Mouse (Mus musculus): ENCODE results near the gene Idh2. TPM values are rescaled to one million over a fixed set of nuclear protein-coding genes. Genes with fewer than 3 reads are reported as not detected.

The Idh2 gene
- polyA plus RNA-seq, 1 experiment from 2014 or later = 498 TPM

DNA sequence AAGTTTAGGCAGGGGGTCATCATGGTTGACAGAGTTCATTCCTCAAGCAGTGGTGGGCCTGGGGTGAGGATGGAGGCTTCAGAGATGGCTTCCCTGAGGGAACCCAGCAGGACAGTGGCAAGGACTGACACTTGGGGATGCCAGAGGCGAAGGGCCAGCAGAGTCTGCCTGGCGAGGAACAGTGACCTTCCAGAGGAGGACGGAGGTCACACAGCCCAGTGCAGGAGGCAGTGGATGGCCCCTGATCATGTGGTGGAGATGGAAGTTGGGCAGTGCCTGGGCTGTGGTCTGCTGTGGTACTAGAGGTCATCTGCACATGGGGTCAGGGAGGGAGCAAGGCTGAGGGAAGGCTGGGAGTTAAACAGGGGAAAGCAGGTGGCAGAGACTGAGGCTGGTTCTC lies 49.9 kb downstream of the Idh2 start:
- WGBS = 76% methylated on average over 3 of the region's 3 CpGs
- Histone ChIP-seq H3K9ac (no peak overlapping the region), H3K36me3 (no peaks in the 10 kb centered on the region), H3K9me3 (no peaks in the 10 kb centered on the region), H3K4me3 (no peak overlapping the region), H3K27me3 (no peaks in the 10 kb centered on the region), H3K27ac (no peak overlapping the region), H3K4me1 (peaks cover 44% of the 10 kb centered on the region), H3K4me2 (replicated peaks) (no peak overlapping the region)
- ATAC-seq (ENCODE audit: insufficient number of reproducible peaks, insufficient read depth, low FRiP score, low TSS enrichment) = no peak

DNA sequence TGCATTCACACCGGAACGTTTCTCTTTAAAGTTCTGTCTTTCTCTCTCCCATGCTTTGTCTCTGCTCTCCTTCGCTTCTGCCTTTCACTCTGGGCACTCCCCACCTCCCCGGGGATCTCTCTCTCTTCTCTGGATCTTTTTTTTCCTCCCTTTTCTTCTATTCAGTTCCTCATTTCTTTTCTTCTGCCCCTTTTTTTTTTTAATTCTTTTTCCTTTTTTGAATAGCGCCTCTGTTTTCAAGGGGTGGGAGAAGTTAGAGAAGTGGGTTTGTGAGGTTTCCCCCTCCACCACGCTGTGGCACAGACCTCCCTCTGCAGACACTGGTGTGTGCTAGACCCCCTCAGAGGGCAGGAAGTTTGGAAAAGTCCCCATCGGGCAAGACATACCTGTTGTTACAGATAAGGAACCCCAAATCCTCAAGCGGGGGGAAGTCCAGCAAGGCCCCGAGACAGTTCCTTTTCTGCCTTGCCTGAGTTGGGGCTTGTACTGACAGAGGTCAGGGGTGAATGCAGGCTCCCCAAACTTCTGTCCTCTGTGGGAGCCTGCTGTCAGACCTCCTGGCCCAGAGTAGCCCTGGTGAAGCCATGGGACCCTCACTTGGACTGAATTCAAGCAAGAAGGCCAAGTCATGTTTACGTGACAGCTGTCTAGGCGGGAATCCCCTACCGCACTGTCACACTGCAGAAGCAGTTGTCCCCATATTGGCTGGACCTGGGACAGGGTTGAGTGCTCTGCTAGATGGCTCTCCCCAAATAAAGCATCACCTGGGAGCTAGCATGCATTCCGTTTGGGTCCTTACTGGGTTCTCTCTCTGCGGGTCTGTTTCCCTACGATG lies 51.1 kb downstream of the Idh2 start:
- Histone ChIP-seq H3K36me3 (no peaks in the 10 kb centered on the region), H3K27ac (no peak overlapping the region), H3K9me3 (no peaks in the 10 kb centered on the region), H3K4me1 (peaks cover 35% of the 10 kb centered on the region), H3K4me2 (replicated peaks) (no peak overlapping the region), H3K4me3 (no peak overlapping the region), H3K27me3 (no peaks in the 10 kb centered on the region), H3K9ac (no peak overlapping the region)
- WGBS = 77% methylated on average over 15 of the region's 15 CpGs
- no peak for ATAC-seq (ENCODE audit: insufficient number of reproducible peaks, insufficient read depth, low FRiP score, low TSS enrichment)

DNA sequence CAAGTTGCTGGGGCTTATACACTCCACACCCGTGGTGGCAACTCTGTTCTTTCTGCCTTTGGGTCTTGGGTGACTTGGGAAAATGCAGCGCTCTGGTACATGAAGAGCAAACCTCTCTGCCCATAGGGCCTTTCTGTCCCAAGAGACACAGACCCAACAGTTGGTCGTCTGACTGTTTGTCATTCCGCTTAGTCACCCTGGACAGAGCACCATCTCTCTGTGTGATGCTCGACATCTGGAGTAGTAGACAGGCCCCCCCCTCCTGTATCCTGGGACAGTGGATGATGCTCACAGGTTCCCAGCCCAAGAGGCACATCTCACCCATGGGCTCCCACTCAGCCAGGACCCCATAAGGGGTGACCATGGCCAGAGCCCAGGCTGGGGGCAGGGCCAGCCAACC lies 51.9 kb downstream of the Idh2 start:
- peaks cover 36% of the 10 kb centered on the region for H3K4me1 ChIP-seq
- H3K27me3 ChIP-seq = no peaks in the 10 kb centered on the region
- H3K27ac ChIP-seq = no peak overlapping the region
- no peak for ATAC-seq (ENCODE audit: insufficient number of reproducible peaks, insufficient read depth, low FRiP score, low TSS enrichment)
- WGBS = 73% methylated on average over 5 of the region's 5 CpGs
- no peak overlapping the region for H3K4me2 ChIP-seq (replicated peaks)
- no peak overlapping the region for H3K9ac ChIP-seq
- H3K9me3 ChIP-seq = no peaks in the 10 kb centered on the region
- H3K36me3 ChIP-seq = no peaks in the 10 kb centered on the region
- H3K4me3 ChIP-seq = no peak overlapping the region

DNA sequence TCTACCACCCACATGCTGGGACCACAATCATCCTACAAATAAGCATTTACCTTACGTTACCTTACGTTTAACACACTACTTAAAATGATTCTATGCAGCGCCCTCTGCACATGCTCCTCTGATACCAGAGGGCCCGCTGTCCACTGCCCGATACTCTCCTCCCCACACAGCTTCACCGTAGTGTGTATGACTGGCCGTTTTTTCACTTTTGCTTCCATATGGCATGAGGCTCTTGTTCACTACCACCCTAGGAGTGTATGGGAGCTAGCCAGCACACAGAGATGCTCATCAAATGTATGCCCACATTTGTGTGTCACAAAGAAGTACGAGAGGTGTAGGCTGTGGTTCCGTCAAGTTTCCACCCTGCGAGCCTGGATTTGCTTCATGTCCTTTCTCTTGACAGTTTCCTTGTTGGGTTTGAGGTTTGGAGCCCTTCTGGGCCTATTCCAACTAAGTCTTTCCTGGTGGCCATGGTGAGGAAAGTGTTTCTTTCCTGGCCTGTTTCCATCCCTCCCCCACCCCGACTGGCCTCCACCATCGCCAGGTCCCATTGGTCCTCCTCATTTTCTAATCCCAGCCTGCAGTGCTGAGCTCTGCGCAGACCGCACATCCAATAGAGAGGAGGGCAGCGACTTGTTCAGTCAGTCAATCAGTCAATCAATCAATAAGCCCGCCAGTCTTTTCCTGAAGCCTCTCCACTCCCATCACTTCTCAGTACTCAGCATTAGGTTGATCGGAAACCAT lies 52.9 kb downstream of the Idh2 start:
- WGBS = 90% methylated on average over 17 of the region's 17 CpGs
- no peak for ATAC-seq (ENCODE audit: insufficient number of reproducible peaks, insufficient read depth, low FRiP score, low TSS enrichment)
- peaks cover 40% of the 10 kb centered on the region for H3K4me1 ChIP-seq
- H3K27ac ChIP-seq = no peak overlapping the region
- H3K27me3 ChIP-seq = no peaks in the 10 kb centered on the region
- H3K4me2 ChIP-seq (replicated peaks) = no peak overlapping the region
- H3K4me3 ChIP-seq = no peak overlapping the region
- no peaks in the 10 kb centered on the region for H3K36me3 ChIP-seq
- H3K9ac ChIP-seq = no peak overlapping the region
- no peaks in the 10 kb centered on the region for H3K9me3 ChIP-seq

DNA sequence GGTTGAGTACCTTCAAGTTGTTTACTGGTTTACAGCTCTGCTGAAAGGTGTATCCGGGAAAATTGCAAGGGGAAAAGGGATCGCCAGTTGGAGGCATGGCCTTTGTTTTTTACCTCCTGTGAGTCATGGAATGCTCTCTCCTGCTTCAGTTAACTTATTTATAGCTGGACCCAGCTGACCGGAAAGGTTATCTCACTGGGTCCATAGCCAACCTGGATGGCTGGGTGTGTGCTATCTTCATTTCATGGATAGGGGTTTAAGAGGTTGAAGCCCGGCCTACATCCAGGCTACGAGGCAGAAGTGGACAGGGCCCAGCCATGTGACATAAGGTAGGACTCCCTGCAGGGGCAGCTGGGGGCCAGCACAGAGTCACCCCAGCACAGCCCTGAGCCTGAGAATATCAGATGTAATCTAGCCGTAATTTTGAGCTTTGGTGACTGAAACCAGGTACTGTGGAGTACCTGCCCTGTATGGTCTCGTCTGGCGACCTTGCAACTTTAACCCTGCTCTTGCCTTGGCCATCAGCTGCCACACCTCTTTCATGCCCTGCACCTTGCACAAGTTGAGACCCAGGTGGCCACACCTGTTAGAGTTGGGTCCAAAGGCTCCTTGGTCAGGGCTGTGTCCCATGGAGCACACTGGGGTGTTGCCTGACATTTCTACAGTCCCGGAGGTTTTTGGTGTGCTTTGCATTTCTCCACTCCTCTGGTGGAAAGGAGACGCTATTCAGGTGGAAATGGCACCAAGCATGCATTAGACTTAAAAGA lies 55.0 kb downstream of the Idh2 start:
- H3K4me3 ChIP-seq = no peak overlapping the region
- H3K4me2 ChIP-seq (replicated peaks) = no peak overlapping the region
- no peak for ATAC-seq (ENCODE audit: insufficient number of reproducible peaks, insufficient read depth, low FRiP score, low TSS enrichment)
- H3K4me1 ChIP-seq = peaks cover 44% of the 10 kb centered on the region
- 0 out of 2 replicates have a peak overlapping the region, but pooled peaks have one; percentile 36 for H3K27ac ChIP-seq
- H3K36me3 ChIP-seq = no peaks in the 10 kb centered on the region
- no peaks in the 10 kb centered on the region for H3K9me3 ChIP-seq
- no peaks in the 10 kb centered on the region for H3K27me3 ChIP-seq
- WGBS = 83% methylated on average over 10 of the region's 10 CpGs
- H3K9ac ChIP-seq = no peak overlapping the region

DNA sequence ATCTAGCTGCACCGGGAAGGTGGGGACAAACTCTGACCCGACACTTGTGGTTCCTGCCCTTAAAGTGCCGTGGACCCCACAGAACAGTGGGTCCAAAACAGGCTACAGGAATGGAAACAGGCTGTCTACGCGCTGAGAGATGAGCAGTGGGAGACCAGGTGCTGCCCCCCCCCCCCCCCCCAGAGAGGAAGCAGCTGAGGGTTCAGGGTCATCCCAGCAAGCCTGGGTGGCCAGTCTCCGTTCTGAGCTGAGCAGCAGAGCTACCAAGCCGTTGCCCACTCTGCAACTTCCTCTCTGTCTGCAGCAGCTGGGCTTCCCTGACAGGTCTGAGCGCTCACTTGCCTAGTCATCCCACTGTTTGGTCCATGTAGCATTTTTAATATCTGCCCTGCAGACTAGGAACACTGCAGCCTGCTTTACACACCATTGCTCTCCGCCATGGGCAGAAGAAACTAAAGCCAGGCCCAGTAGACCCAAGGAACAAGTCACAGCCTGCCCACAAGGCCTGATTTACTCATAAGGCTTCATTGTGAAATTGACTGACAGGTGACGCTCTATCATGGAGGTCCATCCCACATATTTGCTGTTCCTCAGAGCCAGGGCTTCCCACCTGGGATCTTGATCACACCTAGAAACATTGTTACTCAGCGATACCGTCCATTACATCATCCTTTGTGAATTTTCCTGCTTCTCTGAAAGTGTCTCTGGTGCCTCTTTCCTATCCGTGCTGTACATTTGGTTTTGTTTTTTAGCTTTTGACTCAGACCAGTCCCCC lies 55.9 kb downstream of the Idh2 start:
- H3K27me3 ChIP-seq = no peaks in the 10 kb centered on the region
- no peaks in the 10 kb centered on the region for H3K9me3 ChIP-seq
- H3K4me1 ChIP-seq = peaks cover 43% of the 10 kb centered on the region
- H3K27ac ChIP-seq = peak overlapping the region; percentile 36; the same call in 1 of the 2 replicates
- H3K36me3 ChIP-seq = no peaks in the 10 kb centered on the region
- ATAC-seq (ENCODE audit: insufficient number of reproducible peaks, insufficient read depth, low FRiP score, low TSS enrichment) = no peak
- WGBS = 68% methylated on average over 13 of the region's 13 CpGs
- no peak overlapping the region for H3K4me3 ChIP-seq
- no peak overlapping the region for H3K4me2 ChIP-seq (replicated peaks)
- no peak overlapping the region for H3K9ac ChIP-seq

DNA sequence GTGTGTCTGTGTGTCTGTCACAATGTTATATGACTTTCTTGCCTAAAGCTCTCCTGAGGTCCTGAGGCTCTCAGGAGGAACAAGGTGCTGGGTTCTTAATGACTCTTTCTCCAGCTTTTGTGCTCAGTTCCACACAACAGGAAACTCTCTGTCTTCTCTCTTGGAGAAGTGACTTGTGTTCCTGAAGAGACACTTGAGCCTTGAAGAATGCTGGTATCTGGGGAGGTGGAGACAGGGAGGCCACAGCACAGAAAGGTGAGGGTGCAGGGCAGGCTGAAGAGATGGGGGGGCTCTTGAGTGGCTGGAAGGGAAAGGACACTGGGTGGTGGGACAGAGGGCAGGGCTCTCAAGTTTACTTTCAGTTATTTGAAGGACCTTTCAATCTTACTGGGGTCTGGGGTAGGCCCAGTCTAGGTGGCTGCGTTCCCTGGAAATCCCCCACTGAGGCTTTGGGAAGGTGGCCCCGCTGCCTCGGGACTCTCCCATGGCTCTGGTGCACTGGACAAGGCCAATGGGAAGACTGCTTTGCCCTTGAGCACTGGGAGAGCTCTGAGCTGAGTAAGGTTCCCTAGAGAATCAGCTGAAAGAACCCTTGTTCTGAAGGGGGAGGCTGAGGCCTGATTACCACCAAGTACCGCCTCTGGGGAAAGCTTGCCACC lies 56.7 kb downstream of the Idh2 start:
- Histone ChIP-seq H3K27me3 (no peaks in the 10 kb centered on the region), H3K36me3 (peaks cover 2% of the 10 kb centered on the region; the same call in 1 of the 2 replicates), H3K4me2 (replicated peaks) (no peak overlapping the region), H3K9ac (no peak overlapping the region), H3K9me3 (no peaks in the 10 kb centered on the region), H3K27ac (0 out of 2 replicates have a peak overlapping the region, but pooled peaks have one; percentile 5), H3K4me1 (peaks cover 40% of the 10 kb centered on the region), H3K4me3 (no peak overlapping the region)
- 70% methylated on average over 4 of the region's 4 CpGs for WGBS
- ATAC-seq (ENCODE audit: insufficient number of reproducible peaks, insufficient read depth, low FRiP score, low TSS enrichment) = no peak

DNA sequence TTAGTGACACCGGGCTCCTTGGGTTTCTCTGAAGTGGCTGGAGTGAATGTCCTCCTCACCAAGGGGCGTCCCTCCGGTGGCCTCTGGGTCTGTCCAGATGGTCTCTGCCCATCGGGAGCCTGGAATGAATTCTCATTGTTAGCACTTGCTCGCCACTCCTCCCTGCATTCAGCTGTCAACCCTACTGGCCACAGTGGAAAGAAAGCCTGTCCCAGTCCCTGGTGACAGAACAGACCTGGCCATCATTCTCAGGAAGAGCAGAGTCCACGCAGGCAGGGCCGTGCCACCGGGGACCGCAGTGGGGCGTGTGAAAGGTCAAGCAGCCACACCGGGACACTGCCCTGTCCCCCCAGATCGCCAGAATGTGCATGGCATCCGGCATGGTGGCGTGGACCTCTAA lies 57.4 kb downstream of the Idh2 start:
- WGBS = 52% methylated on average over 14 of the region's 14 CpGs
- no peak overlapping the region for H3K4me2 ChIP-seq (replicated peaks)

DNA sequence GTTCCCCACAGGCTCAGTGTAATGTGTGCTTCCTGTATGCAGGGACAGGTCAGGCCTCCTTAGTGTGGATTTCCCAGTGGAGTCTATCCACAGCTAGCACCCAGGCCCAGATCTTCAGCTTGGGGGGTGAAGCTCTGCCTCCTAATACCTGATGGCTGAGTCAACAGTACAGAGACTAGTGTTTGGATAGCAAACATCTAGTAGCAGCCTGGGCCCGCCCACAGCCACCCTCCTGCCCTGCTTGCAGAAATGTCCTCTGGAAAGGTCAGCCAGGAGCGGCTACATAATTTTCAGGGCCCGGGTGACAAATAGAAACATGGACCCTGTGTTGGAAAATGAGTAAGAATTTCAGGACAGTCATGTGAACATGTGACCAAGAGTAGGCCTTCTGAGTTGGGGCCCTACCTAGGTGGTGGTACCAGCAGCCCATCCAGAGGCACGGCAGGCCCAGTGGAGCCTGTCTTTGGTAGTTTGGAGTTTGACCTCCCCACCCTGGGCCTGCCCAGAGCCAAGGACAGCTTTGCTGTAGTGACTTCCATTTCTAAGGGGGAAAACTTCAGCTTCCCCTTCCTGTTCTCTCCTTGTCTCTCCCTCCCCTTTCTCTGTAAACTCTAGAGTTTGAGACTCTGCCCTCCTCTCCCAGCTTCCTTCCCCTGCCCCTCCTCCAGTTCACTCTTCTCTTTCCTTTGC lies 58.0 kb downstream of the Idh2 start:
- WGBS = 64% methylated on average over 4 of the region's 4 CpGs
- Histone ChIP-seq H3K9ac (peak overlapping the region; percentile 2; the same call in 1 of the 2 replicates), H3K9me3 (no peaks in the 10 kb centered on the region), H3K27ac (peak overlapping the region; percentile 38; the same call in 1 of the 2 replicates), H3K4me3 (no peak overlapping the region), H3K36me3 (peaks cover 7% of the 10 kb centered on the region; the same call in 1 of the 2 replicates), H3K4me2 (replicated peaks) (no peak overlapping the region), H3K27me3 (no peaks in the 10 kb centered on the region), H3K4me1 (peaks cover 41% of the 10 kb centered on the region)
- ATAC-seq (ENCODE audit: insufficient number of reproducible peaks, insufficient read depth, low FRiP score, low TSS enrichment) = no peak

More for the DNA sequence above, 57.4 kb downstream of the Idh2 start:
- Histone ChIP-seq H3K27me3 (no peaks in the 10 kb centered on the region), H3K9ac (peak overlapping the region; percentile 2; the same call in 1 of the 2 replicates), H3K27ac (peak overlapping the region; percentile 5; the same call in 1 of the 2 replicates), H3K9me3 (no peaks in the 10 kb centered on the region), H3K4me3 (no peak overlapping the region), H3K36me3 (peaks cover 7% of the 10 kb centered on the region; the same call in 1 of the 2 replicates), H3K4me1 (peaks cover 35% of the 10 kb centered on the region)
- ATAC-seq (ENCODE audit: insufficient number of reproducible peaks, insufficient read depth, low FRiP score, low TSS enrichment) = no peak

DNA sequence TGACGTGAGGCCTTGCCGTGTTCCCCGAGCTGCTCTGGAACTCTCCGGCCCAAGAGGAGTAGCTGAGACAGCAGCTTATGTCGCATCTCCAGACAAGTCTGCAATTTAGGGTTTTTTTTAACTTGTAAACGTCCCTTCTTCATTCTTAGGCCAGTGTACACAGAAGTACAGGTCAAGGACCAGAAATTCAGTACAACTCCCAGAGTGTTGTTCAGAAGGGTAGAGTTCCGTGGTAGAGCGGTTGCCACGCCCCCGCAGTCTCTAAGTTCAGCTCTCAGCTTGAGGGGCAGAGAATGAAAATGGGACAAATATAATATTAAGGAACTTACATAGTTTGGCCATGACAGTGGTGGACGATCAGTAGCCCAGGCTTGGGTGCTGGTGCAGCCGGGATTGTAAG lies 59.4 kb downstream of the Idh2 start:
- peaks cover 50% of the 10 kb centered on the region for H3K4me1 ChIP-seq
- no peaks in the 10 kb centered on the region for H3K27me3 ChIP-seq
- 84% methylated on average over 12 of the region's 12 CpGs for WGBS
- H3K27ac ChIP-seq = no peak overlapping the region
- H3K4me3 ChIP-seq = no peak overlapping the region
- H3K9me3 ChIP-seq = no peaks in the 10 kb centered on the region
- H3K4me2 ChIP-seq (replicated peaks) = no peak overlapping the region
- ATAC-seq (ENCODE audit: insufficient number of reproducible peaks, insufficient read depth, low FRiP score, low TSS enrichment) = no peak
- no peak overlapping the region for H3K9ac ChIP-seq
- H3K36me3 ChIP-seq = peaks cover 7% of the 10 kb centered on the region; the same call in 1 of the 2 replicates

Measured in embryonic facial prominence, embryonic 12.5 days (tissue).